Mouse (Mus musculus) stomach, postnatal 0 days (tissue): ENCODE data around the gene Krt9.

Source experiments
- CTCF ChIP-seq: IDR thresholded peaks from 2 replicates; pipeline ENCODE4 v1.5.1; 2016; ENCODE audit warnings: antibody characterized with exemption, low read depth, mild to moderate bottlenecking, moderate library complexity
- EP300 ChIP-seq: optimal IDR thresholded peaks from 2 replicates; pipeline ENCODE3; 2016; ENCODE audit warnings: antibody characterized with exemption

DNA sequence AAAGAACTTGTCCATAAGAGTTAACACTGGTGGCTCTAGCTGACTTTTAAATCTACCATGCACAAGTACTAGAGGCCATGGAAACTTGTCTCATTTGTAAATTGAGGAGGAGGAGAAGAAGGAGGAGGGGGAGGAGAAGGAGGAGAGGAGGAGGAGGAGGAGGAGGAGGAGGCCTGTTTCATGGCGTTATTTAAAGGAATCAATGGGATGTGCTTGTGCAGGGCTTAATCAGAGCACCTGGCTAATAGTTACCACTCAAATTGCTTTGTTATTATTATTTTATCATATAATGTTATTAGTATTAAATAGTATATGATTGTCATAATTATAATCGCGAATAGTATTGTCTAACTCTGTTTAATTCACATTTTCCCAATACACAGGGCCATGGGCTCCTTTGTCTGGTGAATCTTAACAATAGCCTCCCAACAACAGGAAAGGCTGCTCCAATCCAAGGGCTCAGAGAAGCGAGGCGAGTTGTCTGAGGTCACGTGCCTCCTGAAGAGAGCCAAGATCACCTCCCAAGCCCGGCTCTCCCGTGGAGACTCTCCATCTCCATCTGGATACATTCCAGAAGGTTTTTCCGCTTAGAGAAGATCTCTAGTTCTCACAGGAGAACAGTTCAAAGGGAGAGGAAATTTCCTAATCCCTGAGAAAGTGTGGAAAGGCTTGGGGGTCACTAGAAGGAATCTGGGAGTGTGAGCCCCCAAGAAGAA, 44.3 kb downstream of the Krt9 start, which contains the start of gene Krt19:
- TF ChIP-seq EP300 (no peak), CTCF (no peak)
